Mouse (Mus musculus) c-Kit-negative CD71-positive TER-119-positive erythroid progenitor cells, embryonic 14.5 days (primary cell): ENCODE measurements around the gene Cda.
"Not testable (repeated sequence)": the region's sequence is repeated elsewhere in the genome, so short reads cannot be mapped to it uniquely, and the experiment has no call there.

Source experiments
- DNase-seq: peaks from one replicate; pipeline ENCODE4 v3.0.0-alpha.2; 2013; ENCODE audit warnings: low read depth, low spot score

Gene Cda

GRCm38 (mm10) chr4:138335648-138336047 is 32.1 kb downstream of the Cda start:
- DNase-seq = no peak

GRCm38 (mm10) chr4:138335036-138335435 is 32.8 kb downstream of the Cda start:
- DNase-seq = no peak

DNA sequence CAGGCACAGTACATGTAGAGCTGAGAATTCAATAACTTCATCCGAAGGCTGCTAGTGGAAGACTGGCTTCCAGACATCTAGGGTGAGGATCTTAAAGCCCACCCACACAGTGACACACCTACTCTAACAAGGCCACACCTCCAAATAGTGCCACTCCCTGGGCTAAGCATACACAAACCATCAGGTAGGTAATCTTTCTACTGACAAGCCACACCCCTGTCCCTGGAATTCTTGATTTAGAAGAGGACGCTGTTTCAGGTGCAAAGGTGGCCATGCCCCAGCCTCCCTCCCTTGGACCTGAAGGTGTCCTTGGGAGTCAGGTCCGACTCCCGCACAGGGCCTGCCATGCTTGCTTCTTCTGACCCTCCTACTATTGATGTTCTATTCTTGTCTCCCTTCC is 34.7 kb downstream of the Cda start:
- DNase-seq = no peak

DNA sequence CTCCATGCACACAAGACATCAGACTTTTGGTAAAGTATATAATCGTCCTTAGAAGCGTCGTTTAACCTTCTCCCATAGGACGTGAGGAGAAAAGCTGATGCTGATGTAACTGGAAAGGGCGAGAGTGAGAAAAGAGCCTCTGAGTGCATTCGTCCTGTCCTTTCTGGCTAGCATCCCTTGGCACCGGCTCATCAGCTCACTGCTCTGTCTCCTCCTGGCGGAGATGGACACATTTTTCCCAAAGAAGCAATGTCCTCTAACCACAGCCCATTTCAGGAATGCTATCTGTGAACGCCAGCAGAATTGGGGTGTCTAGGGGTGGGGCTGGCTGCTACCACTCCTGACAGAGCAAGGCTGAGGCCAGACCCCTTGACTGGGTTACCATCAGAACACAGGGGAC is 36.1 kb downstream of the Cda start:
- no peak for DNase-seq

- DNase-seq = no peak
These were observed 37.5 kb downstream of the Cda start for GRCm38 (mm10) chr4:138330264-138330671.

DNA sequence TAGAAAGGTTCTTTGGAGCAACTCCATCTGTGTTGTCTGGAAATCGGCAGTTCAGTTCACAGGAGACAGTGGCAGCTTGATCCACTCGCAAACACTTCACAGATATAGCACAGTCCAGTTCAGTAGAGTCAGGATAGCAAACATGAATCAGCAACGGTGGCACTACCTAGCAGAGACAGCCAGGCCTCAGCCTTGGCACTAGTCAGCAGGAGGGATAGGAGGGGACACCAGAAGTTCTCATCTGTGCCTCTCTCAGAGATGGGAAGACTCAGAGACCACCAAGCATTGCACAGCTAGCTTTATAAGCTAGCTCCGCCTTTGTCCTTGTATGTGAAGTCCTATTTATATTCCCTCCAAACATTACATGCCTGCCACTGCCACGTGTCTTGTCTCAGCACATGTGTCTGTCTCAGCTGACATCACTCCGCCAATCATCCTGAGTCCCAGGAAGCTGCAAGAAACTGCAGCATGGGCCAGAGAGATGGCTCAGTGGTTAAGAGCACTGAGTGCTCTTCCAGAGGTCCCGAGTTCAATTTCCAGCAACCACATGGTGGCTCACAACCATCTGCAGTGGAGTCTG is 39.8 kb downstream of the Cda start:
- no peak for DNase-seq

DNA sequence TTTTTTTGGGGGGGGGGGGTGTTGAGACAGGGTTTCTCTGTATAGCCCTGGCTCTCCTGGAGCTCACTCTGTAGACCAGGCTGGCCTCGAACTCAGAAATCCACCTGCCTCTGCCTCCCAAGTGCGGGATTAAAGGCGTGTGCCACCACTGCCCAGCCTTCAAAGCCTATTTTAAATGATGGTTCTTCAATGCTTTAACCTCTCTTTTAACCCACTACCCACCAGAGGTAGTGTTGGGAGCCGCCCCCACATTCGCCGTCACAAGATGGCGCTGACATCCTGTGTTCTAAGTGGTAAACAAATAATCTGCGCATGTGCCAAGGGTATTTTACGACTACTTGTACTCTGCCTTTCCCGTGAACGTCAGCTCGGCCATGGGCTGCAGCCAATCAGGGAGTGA is 40.6 kb downstream of the Cda start:
- not testable (repeated sequence) for DNase-seq

DNA sequence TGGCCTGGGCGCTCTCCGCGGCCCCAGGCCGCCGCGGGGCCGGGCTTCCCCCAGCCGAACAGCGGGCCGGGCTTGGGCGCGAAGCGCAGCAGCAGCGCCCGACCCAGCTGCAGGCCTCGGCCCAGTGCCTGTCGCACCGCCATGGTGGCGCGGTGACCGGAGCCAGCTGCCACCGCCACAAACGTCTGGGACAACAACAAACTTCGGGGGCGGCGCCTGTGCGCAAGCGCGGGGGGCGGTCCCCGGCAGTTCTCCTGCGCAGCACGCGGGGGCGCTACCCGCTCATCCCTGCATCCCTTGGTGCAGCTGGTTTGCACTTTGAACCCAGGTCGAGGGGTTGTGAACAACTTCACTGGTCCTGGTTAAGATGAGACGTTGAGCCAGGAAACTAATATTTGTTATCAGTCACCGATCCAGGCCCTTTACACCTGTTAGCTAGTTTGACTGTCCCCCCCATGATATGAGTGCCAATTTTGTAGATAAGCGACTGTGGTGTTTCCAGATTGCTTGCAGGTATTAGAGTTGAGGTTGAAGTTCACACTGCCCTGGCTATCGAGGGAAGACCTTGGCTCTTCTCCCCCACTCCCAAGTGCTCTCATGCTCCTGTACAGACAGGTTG is 41.6 kb downstream of the Cda start, which contains the start of gene Pink1:
Pink1 (minus strand) TSS at position 231 of the 619 bp plus-strand sequence.
- DNase-seq = peak; percentile 59

GRCm38 (mm10) chr4:138325466-138326076 is 42.2 kb downstream of the Cda start:
- peak; percentile 86 for DNase-seq

- no peak for DNase-seq
These were observed 43.3 kb downstream of the Cda start for GRCm38 (mm10) chr4:138324451-138324850.

- DNase-seq = no peak
These were observed 44.0 kb downstream of the Cda start for GRCm38 (mm10) chr4:138323753-138324152.

DNA sequence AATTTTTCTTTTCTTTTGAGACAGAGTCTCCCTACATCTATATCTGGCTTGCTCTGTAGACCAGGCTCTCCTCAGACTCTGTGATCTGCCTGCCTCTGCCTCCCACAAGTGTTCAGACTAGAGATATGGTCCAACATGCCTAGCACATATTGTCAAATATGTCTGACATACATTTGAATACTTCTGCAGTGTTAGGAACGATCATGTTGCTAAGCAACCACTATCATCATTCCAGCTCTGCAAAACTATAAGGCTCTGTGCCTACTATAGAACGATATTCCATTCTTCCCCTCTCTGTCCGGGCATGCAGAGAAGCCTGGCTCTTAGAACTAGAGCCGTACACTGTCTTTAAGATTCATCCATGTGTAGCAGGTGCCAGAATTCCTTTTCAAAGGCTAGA is 45.1 kb downstream of the Cda start:
- DNase-seq = no peak

DNA sequence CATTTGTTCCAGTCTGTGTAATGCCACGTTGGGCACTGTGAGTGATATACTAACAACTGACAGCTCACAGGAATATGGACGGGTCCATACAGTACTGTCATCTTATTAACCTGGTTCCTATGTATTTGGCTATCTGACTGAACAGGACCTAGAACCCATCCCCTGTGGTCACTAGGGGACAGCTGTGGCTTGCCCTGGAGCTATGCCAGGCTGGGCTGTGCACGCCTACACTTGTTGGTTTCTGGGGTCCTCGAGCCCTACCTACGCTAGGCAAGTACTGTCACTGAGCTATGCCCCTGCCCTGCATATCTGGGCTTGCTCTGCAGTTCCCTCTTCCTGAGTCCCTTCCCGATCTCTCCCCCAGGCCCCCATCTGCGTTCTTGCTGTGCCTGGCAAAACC is 46.3 kb downstream of the Cda start:
- DNase-seq = no peak

- no peak for DNase-seq
These were observed 47.1 kb downstream of the Cda start for GRCm38 (mm10) chr4:138320711-138321110.

- peak; percentile 66 for DNase-seq
These were observed 48.3 kb downstream of the Cda start for GRCm38 (mm10) chr4:138319508-138319907.

- no peak for DNase-seq
These were observed 49.1 kb downstream of the Cda start for GRCm38 (mm10) chr4:138318509-138319266.

DNA sequence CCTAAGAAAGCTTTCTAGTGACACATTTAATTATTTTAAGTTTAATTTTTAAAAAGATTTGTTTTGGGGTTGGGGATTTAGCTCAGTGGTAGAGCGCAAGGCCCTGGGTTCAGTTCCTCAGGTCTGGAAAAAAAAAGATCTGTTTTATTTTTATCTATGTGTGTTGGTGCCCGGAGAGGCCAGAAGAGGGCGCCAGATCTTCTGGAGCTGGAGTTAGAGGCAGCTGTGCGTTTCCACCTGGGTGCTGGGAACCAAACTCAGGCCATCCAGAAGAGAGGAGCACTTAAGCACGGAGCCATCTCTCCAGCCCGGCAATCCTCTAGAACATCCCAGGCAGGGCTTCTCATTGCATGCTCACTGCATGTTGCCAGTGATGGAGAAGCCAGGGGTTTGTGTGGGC is 51.4 kb downstream of the Cda start:
- no peak for DNase-seq

DNA sequence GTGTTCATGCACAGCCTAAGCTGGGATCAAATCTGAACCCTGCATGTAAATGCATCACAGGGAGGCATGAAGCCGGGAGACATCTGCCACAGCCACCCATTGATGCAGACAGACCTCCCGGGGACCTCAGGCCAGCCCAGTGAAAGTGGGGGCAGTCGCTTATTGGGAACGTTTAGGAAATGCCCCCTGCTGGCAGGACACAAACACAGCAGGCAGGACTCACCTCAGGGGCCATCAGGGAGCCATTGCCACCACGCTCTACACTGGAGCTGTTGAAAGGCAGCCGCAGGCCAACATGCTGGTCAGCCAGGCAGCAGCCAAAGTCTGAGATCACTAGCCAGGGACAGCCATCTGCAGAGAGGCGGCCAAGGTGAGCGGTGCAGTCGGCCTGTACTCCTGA is 52.0 kb downstream of the Cda start:
- no peak for DNase-seq

DNA sequence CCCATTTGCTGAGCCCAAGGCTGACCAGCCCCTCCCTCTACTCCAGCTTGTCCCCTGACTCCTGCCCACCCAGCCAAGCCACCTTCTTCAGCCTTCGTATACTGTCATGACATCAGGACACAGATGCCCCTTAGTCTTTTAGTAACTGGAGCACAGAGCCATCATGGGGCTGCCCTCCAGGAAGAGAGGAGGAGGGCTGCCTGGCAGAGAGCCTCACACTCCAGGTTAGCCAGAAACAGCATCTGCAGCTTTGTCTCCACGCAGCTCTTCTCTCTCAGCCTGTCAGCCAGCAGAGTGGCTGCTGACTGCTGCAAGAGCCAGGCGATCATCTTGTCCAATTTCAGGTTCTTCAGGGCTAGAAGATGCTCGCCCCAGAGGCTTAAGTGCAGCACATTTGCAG is 54.0 kb downstream of the Cda start:
- DNase-seq = no peak

- DNase-seq = no peak
These were observed 54.8 kb downstream of the Cda start for GRCm38 (mm10) chr4:138313021-138313420.

DNA sequence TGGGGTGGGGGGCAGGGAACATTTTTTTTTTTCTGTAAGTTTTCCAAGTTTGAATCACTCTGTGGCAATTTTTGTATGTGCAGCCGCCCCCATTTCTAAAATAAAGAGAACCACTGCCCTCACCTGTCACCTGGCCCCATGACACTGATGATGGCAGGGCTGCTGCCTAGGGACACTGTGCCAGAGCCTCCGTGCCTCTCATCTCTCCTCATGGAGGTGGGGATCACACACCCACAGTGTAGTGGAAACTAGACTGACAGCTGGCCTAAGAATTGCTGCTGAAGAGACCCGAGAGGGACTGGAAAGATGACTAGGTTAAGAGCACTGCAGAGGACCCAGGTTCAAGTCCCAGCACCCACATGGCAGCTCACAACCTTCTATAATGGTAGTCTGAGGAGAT is 55.7 kb downstream of the Cda start:
- no peak for DNase-seq

DNA sequence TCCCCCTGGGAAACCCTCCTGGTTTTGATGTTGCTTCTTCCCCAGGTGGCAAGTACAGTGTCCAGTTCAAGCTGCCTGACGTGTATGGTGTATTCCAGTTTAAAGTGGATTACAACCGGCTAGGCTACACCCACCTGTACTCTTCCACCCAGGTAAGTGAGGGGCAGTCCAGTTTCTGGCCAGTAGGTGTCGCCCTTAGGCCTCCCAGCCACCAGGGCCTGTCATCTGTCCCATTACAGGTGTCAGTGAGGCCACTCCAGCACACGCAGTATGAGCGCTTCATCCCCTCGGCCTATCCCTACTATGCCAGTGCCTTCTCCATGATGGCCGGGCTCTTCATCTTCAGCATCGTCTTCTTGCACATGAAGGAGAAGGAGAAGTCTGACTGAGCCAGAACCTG is 56.2 kb downstream of the Cda start:
- DNase-seq = no peak
